ENCODE assay signal across 8 mouse cellular contexts in genomic region chr12:52701201-52701641, GRCm38 (mm10). TPM values are rescaled to one million over a fixed set of nuclear protein-coding genes. Genes with fewer than 3 reads are reported as not detected.
A peak's percentile ranks its signal among the peaks of the same experiment; 100 is the strongest.
DNase-seq lines count a peak whose midpoint lies in the region; ATAC-seq and TF ChIP-seq lines count a peak whose summit lies in the region.

No protein-coding gene starts in this region.

- no peak for DNase-seq in kidney, adult 11 months
- DNase-seq in brain, adult 2 months (ENCODE audit: low read depth, low spot score), result peak; percentile 59
- peak; percentile 54 for DNase-seq in lung, postnatal 0 days (ENCODE audit: low spot score)
- no peak for DNase-seq in adrenal gland, adult 2 months

- no peaks in the 10 kb centered on the region for H3K36me3 ChIP-seq in kidney, embryonic 15.5 days
- 0 out of 2 replicates have a peak, but pooled peaks cover 3% of the 10 kb centered on the region for H3K36me3 ChIP-seq in forebrain, embryonic 13.5 days (ENCODE audit: poor library complexity, severe bottlenecking)
- H3K36me3 ChIP-seq in lung, postnatal 0 days (ENCODE audit: insufficient read depth, low read length), result no peaks in the 10 kb centered on the region

- no peak overlapping the region for H3K27ac ChIP-seq in kidney, embryonic 15.5 days
- H3K27ac ChIP-seq in forebrain, embryonic 13.5 days, result peak overlapping the region; percentile 87
- no peak overlapping the region for H3K27ac ChIP-seq in lung, postnatal 0 days (ENCODE audit: low read length)

- 0 out of 2 replicates have a peak overlapping the region, but pooled peaks have one; percentile 23 for H3K9ac ChIP-seq in kidney, embryonic 15.5 days
- H3K9ac ChIP-seq in forebrain, embryonic 13.5 days, result peak overlapping the region; percentile 70
- no peak overlapping the region for H3K9ac ChIP-seq in lung, postnatal 0 days (replicated peaks; ENCODE audit: low read depth)

- H3K4me1 ChIP-seq in kidney, embryonic 15.5 days, result peaks cover 16% of the 10 kb centered on the region
- peaks cover 60% of the 10 kb centered on the region for H3K4me1 ChIP-seq in forebrain, embryonic 13.5 days
- H3K4me1 ChIP-seq in lung, postnatal 0 days (ENCODE audit: insufficient read depth, low read depth, low read length), result no peaks in the 10 kb centered on the region

- peak; percentile 74 for ATAC-seq in kidney, embryonic 15.5 days (replicated peaks; ENCODE audit: low FRiP score)
- peak; percentile 12; the same call in 1 of the 2 replicates for ATAC-seq in forebrain, embryonic 13.5 days
- peak; percentile 25 for ATAC-seq in inflammation-experienced regulatory T-cells, adult 6 months
- ATAC-seq in lung, postnatal 0 days, result peak; percentile 41; the same call in 1 of the 2 replicates
- ATAC-seq in neutrophil, adult 5-6 weeks (ENCODE audit: extremely low read depth, insufficient number of reproducible peaks, low FRiP score, poor library complexity, severe bottlenecking), result peak; percentile 62; the same call in 1 of the 2 replicates

- peak overlapping the region; percentile 31 for H3K4me3 ChIP-seq in kidney, embryonic 15.5 days (replicated peaks)
- peak overlapping the region; percentile 53 for H3K4me3 ChIP-seq in forebrain, embryonic 13.5 days
- H3K4me3 ChIP-seq in lung, postnatal 0 days (ENCODE audit: low read depth, low read length), result 0 out of 2 replicates have a peak overlapping the region, but pooled peaks have one; percentile 1

- peak overlapping the region; percentile 59 for H3K4me2 ChIP-seq in kidney, embryonic 15.5 days
- H3K4me2 ChIP-seq in forebrain, embryonic 13.5 days, result peak overlapping the region; percentile 76
- peak overlapping the region; percentile 38 for H3K4me2 ChIP-seq in lung, postnatal 0 days (replicated peaks; ENCODE audit: low read depth, low read length)

- 14% methylated on average over 9 of the region's 9 CpGs for WGBS in kidney, embryonic 15.5 days
- 4% methylated on average over 9 of the region's 9 CpGs for WGBS in forebrain, embryonic 13.5 days
- 41% methylated on average over 9 of the region's 9 CpGs for WGBS in lung, postnatal 0 days

- no peak for TF ChIP-seq EP300 in lung, postnatal 0 days (IDR thresholded peaks at IDR 0.05)

- no peaks in the 10 kb centered on the region for H3K9me3 ChIP-seq in kidney, embryonic 15.5 days (replicated peaks)
- no peaks in the 10 kb centered on the region for H3K9me3 ChIP-seq in forebrain, embryonic 13.5 days (replicated peaks)
- H3K9me3 ChIP-seq in lung, postnatal 0 days (ENCODE audit: low read length), result no peaks in the 10 kb centered on the region

- no peak for TF ChIP-seq CTCF in lung, postnatal 0 days (IDR thresholded peaks at IDR 0.05)

- no peaks in the 10 kb centered on the region for H3K27me3 ChIP-seq in kidney, embryonic 15.5 days
- no peaks in the 10 kb centered on the region for H3K27me3 ChIP-seq in forebrain, embryonic 13.5 days
- no peaks in the 10 kb centered on the region for H3K27me3 ChIP-seq in lung, postnatal 0 days (replicated peaks; ENCODE audit: insufficient read depth, low read length)

RNA-seq across cellular contexts. Expression of gene Akap6, which starts 2.0 kb away (rescaled TPM):
- polyA plus RNA-seq in kidney, embryonic 15.5 days (2015; fragmentation: Nextera tagmentation; extraction: Ambion mirVana), result 0.53 and 0.78 TPM in 2 replicates
- polyA plus RNA-seq in forebrain, embryonic 13.5 days (2015; fragmentation: Nextera tagmentation; extraction: Ambion mirVana), result 15.3 and 17.4 TPM in 2 replicates
- polyA plus RNA-seq in inflammation-experienced regulatory T-cells, adult 6 months (2017; shearing (Covaris generic)), result under 1 TPM; 0.06 to 0.44 (median 0.09) TPM
- polyA plus RNA-seq in lung, postnatal 0 days (2015; fragmentation: Nextera tagmentation; extraction: Ambion mirVana), result 0.12 and 0.31 TPM in 2 replicates
- total RNA-seq in neutrophil, adult 5-6 weeks (2017), result under 0.01 TPM in 2 replicates
- total RNA-seq in adrenal gland, adult 2 months (2021), result 1 to 10 TPM; 2.3 to 2.6 TPM
- polyA plus RNA-seq in adrenal gland, adult 2 months (2012; rRNA removed), result 0.15 and 0.24 TPM in 2 replicates

Comparison
In these comparisons a context has a peak if more than half of its experiments do, and no peak if none do; other contexts are left out.
1. ATAC-seq: peak in every context shown above with its lines; median percentile 74 in kidney, embryonic 15.5 days; 62 in neutrophil, adult 5-6 weeks; 41 in lung, postnatal 0 days; 25 in inflammation-experienced regulatory T-cells, adult 6 months; 12 in forebrain, embryonic 13.5 days.
2. H3K4me3 ChIP-seq: peak in every context shown above with its lines; median percentile 53 in forebrain, embryonic 13.5 days; 31 in kidney, embryonic 15.5 days; 1 in lung, postnatal 0 days.
3. DNase-seq: peak in brain, adult 2 months (single experiment) and lung, postnatal 0 days (single experiment); none in kidney, adult 11 months (single experiment) and adrenal gland, adult 2 months (single experiment).
4. Peak in every context shown above with its lines, with median percentiles within 50 percentile points of each other: H3K4me2 ChIP-seq.